1 mouse cellular context compared by ENCODE assay signal in the genomic region with DNA sequence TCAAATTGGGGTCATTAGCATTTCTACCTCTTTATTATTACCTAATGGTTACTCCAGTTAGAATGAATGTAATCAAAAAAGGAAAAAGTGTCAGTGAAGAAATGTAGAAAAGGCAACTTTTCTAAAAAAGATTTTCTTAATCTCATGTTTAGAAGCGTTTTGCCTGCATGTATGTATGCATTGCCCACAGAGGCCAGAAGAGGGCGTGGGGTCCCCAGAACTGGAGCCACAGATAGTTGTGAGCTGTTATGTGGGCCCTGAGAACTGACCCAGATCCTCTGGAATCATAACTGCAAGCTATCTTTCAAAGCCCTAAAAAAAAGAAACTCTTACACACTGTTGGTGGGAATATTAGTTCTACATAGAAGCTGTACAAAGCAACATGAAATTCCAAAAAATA.
TF ChIP-seq lines count a peak whose summit lies in the region.

No protein-coding gene starts in this region.

TF ChIP-seq in ES-E14, 5 proteins besides CTCF, POLR2A, EP300 and RAD21 (continued from another document):
- TF ChIP-seq ZNF384 (IDR thresholded peaks at IDR 0.05; ENCODE audit: low read depth, low read length), result no peak
